Mouse (Mus musculus) myocyte (in vitro differentiated cells): ENCODE data around the gene Arrdc2. TPM values are rescaled to one million over a fixed set of nuclear protein-coding genes. Genes with fewer than 3 reads are reported as not detected.

Experiments
- H3K27me3 ChIP-seq: one replicate; pipeline ENCODE4 v1.6.1; 2011; ENCODE audit not compliant: control insufficient read depth, insufficient read depth, insufficient read length
- H3K36me3 ChIP-seq: one replicate; pipeline ENCODE4 v1.6.1; 2011; ENCODE audit not compliant: control insufficient read depth, insufficient read depth
- H3K4me2 ChIP-seq: one replicate; pipeline ENCODE4 v1.6.1; 2011; ENCODE audit warnings: low read depth, control low read depth
- H3K4me3 ChIP-seq: one replicate; pipeline ENCODE4 v1.5.1; 2011; ENCODE audit warnings: mild to moderate bottlenecking, control low read depth, moderate library complexity
- H3K79me2 ChIP-seq: one replicate; pipeline ENCODE4 v1.6.1; 2011; ENCODE audit not compliant: control insufficient read depth, insufficient read depth
- H3ac ChIP-seq: one replicate; pipeline ENCODE4 v1.6.1; 2011; ENCODE audit not compliant: control insufficient read depth, insufficient read length
- CEBPB ChIP-seq: IDR thresholded peaks from 2 replicates; pipeline ENCODE4 v1.6.1; 2011; ENCODE audit warnings: mild to moderate bottlenecking, moderate library complexity; ENCODE audit not compliant: poor library complexity, insufficient read depth, severe bottlenecking
- E2F4 ChIP-seq: IDR thresholded peaks from one replicate; pipeline ENCODE4 v1.6.1; 2011; ENCODE audit warnings: mild to moderate bottlenecking, control low read depth, moderate library complexity; ENCODE audit not compliant: insufficient read depth
- MAX ChIP-seq: IDR thresholded peaks from one replicate; pipeline ENCODE4 v1.6.1; 2011; ENCODE audit warnings: low read depth, mild to moderate bottlenecking, control low read depth
- MYOD1 ChIP-seq, 3 experiments: IDR thresholded peaks; one replicate each; pipeline ENCODE4 v1.6.1; 2011; ENCODE audit warnings: control low read depth in 2 of 3, low read depth in 2 of 3, mild to moderate bottlenecking in 2 of 3, moderate library complexity in 1 of 3; ENCODE audit not compliant: insufficient read length in 2 of 3, control insufficient read depth in 1 of 3
- MYOG ChIP-seq, 3 experiments: IDR thresholded peaks; one replicate each; pipeline ENCODE4 v1.6.1; 2011; ENCODE audit warnings: control low read depth in 2 of 3, low read depth in 2 of 3, mild to moderate bottlenecking in 2 of 3; ENCODE audit not compliant: insufficient read length in 2 of 3, control insufficient read depth in 1 of 3, insufficient read depth in 1 of 3
- POLR2A ChIP-seq: IDR thresholded peaks from one replicate; pipeline ENCODE4 v1.6.1; 2011; ENCODE audit warnings: low read depth, mild to moderate bottlenecking, control low read depth, moderate library complexity; ENCODE audit not compliant: insufficient read length
- POLR2AphosphoS2 ChIP-seq: IDR thresholded peaks from one replicate; pipeline ENCODE4 v1.6.1; 2011; ENCODE audit warnings: low read depth, control low read depth; ENCODE audit not compliant: insufficient read length
- REST ChIP-seq: IDR thresholded peaks from one replicate; pipeline ENCODE4 v1.6.1; 2011; ENCODE audit warnings: mild to moderate bottlenecking, control low read depth, moderate library complexity; ENCODE audit not compliant: insufficient read depth, insufficient read length
- SRF ChIP-seq: IDR thresholded peaks from one replicate; pipeline ENCODE4 v1.6.1; 2011; ENCODE audit warnings: low read depth; ENCODE audit not compliant: control insufficient read depth, insufficient read length
- TCF12 ChIP-seq: IDR thresholded peaks from one replicate; pipeline ENCODE4 v1.6.1; 2011; ENCODE audit warnings: mild to moderate bottlenecking, control low read depth; ENCODE audit not compliant: poor library complexity, insufficient read depth, severe bottlenecking
- TCF3 ChIP-seq: IDR thresholded peaks from one replicate; pipeline ENCODE4 v1.6.1; 2011; ENCODE audit warnings: low read depth, control low read depth; ENCODE audit not compliant: insufficient read length
- USF1 ChIP-seq: IDR thresholded peaks from one replicate; pipeline ENCODE4 v1.6.1; 2011; ENCODE audit warnings: low read depth, mild to moderate bottlenecking, control low read depth, moderate library complexity
- polyA plus RNA-seq: library from polyadenylated mRNA; unstranded; fragments of >200 nt; fragmentation: generic; extraction: Trizol; gene quantifications from one replicate; pipeline ENCODE4 v1.2.1, GENCODE M21; 2012; ENCODE audit warnings: missing spikeins

Gene Arrdc2
- polyA plus RNA-seq, 1 experiment, result 5.8 TPM

DNA sequence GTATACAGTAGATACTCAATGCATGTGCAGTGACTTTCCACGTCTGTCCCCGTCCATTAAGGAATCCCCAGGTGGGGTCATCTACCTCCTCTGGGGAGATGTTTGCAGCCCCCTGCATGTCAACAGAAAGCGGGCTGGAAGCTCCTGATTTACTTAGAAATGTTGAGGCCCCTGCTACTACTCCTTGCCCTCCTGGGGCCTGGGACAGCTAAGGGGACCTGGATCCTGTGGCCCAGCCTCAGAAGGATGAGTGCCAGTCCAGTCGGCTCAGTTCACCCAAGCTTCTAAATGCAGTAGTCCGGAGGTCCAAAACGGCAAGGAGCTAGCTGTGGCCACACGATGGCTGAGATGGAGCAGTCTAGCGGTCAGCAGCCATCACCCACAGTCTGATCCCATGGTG, 4.4 kb upstream of the Arrdc2 start:
- no peak for TF ChIP-seq SRF
- H3K79me2 ChIP-seq, result no peaks in the 10 kb centered on the region
- H3K4me2 ChIP-seq, result no peak overlapping the region
- H3K4me3 ChIP-seq, result no peak overlapping the region
- H3K27me3 ChIP-seq, result no peaks in the 10 kb centered on the region
- H3K36me3 ChIP-seq, result no peaks in the 10 kb centered on the region
- no peak overlapping the region for H3ac ChIP-seq

DNA sequence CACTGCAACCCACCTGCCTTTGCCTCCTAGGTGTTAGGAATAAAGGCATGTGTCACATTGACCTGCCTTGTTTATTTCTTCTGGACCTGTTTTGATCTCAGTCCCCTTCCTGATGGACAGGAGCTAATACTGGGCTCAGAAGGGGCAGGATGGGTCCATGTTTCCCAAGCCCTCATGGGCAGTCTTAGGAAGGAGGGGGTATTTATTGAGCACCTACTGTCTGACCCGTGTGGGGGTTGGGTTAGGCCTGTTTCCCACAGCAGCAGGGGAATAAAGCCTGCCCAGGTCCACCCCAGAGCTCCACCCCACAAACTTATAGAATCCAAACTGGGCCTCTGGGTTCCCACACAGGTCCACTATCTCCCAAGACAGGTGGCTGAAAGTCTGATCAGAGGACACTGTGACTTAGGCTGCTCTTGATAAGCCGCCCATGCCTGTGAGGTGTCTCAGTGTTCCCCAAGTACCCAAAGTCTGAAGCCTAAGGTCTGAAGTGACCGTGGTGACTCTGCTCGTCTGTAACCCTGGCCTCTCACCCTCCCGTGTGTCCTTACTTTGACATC, 3.8 kb upstream of the Arrdc2 start:
- no peaks in the 10 kb centered on the region for H3K36me3 ChIP-seq
- H3K79me2 ChIP-seq, result no peaks in the 10 kb centered on the region
- no peak overlapping the region for H3K4me3 ChIP-seq
- H3K27me3 ChIP-seq, result no peaks in the 10 kb centered on the region
- H3K4me2 ChIP-seq, result no peak overlapping the region
- H3ac ChIP-seq, result no peak overlapping the region
- TF ChIP-seq TCF12 (no peak), MAX (no peak), POLR2AphosphoS2 (no peak), SRF (no peak), REST (no peak), CEBPB (no peak), E2F4 (no peak), POLR2A (no peak), MYOD1 (IDR thresholded peaks at IDR 0.05; ENCODE audit: control insufficient read depth in 1 of 3, insufficient read length in 2 of 3, low read depth in 2 of 3) (no peak), TCF3 (no peak), MYOG (IDR thresholded peaks at IDR 0.05; ENCODE audit: control insufficient read depth in 1 of 3, insufficient read depth in 1 of 3, insufficient read length in 2 of 3, low read depth in 2 of 3) (no peak), USF1 (no peak)

DNA sequence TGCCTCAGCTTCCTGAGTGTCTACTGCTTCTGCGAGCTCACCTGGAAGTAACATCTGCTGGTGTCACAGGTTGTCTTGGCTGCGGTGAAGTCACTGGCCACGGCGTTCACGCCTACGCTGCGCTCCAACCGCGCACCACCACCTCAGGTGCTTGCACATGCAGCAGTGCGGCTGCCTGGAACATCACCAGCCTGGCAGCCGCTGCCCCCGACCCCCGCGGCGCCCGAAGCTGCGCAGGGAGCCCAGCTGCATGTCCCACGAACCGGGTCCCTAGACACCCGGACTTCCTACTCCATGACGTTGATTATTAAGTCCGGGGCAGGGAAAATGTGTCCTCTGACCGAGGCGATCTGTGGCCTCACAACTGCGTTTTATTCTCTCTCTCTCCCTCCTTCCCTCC, 3.0 kb upstream of the Arrdc2 start:
- no peaks in the 10 kb centered on the region for H3K27me3 ChIP-seq
- no peaks in the 10 kb centered on the region for H3K36me3 ChIP-seq
- no peak overlapping the region for H3ac ChIP-seq
- no peak overlapping the region for H3K4me3 ChIP-seq
- no peak overlapping the region for H3K4me2 ChIP-seq
- no peak for TF ChIP-seq USF1
- no peak for TF ChIP-seq MAX
- TF ChIP-seq POLR2AphosphoS2, result no peak
- no peak for TF ChIP-seq MYOD1 (IDR thresholded peaks at IDR 0.05; ENCODE audit: control insufficient read depth in 1 of 3, insufficient read length in 2 of 3, low read depth in 2 of 3)
- TF ChIP-seq POLR2A, result no peak
- no peak for TF ChIP-seq REST
- TF ChIP-seq TCF12, result no peak
- TF ChIP-seq E2F4, result no peak
- no peak for TF ChIP-seq SRF
- TF ChIP-seq TCF3, result no peak
- TF ChIP-seq CEBPB, result no peak
- TF ChIP-seq MYOG (IDR thresholded peaks at IDR 0.05; ENCODE audit: control insufficient read depth in 1 of 3, insufficient read depth in 1 of 3, insufficient read length in 2 of 3, low read depth in 2 of 3), result no peak
- H3K79me2 ChIP-seq, result no peaks in the 10 kb centered on the region

DNA sequence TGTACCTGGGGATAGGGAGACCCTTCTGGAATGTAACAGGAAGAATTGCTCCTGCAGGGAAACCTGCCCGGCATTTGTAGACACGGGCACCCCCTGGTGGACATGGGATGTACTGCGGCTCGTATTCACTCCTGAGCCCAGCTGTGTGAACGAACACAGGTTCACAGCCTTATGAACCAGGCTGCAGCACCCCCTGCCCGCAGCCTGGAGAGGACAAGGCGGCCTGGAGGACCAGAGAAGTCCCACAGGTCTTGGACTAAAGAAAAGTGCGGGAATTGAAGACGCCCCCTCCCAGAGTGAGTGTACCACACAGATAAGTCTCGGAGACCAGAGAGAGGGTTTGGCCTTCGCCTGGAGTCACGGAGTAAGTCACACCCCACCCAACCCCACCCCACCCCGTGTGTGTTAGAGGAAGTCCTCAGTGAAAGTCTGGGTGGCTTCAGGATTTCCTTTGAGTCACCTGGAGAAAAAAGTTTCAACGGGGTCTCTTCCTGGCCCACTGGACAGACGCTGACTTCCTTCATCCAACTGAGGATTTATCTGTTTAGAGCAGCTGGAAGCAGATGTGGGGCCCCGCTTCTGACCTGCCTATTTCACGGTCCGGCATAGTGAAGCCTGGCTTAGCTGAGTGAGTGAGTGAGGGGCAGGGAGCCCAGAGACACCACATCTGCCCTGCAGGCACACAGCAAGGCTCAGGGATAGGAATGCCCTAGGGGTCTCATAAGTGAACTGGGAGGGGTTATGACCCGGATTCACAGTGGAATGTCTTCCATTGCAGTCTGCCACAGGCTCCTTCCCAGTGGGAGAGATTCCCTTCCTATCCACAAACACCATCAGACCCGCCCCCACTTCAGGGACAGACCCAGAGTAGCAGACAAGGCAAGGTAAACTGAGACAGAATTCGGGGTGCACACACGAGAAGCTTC, 1.9 kb upstream of the Arrdc2 start:
- TF ChIP-seq TCF12 (no peak), MYOG (IDR thresholded peaks at IDR 0.05; ENCODE audit: control insufficient read depth in 1 of 3, insufficient read depth in 1 of 3, insufficient read length in 2 of 3, low read depth in 2 of 3) (no peak), TCF3 (no peak)
- Histone ChIP-seq H3K4me2 (no peak overlapping the region), H3K4me3 (no peak overlapping the region), H3ac (no peak overlapping the region), H3K27me3 (no peaks in the 10 kb centered on the region), H3K36me3 (no peaks in the 10 kb centered on the region), H3K79me2 (no peaks in the 10 kb centered on the region)

DNA sequence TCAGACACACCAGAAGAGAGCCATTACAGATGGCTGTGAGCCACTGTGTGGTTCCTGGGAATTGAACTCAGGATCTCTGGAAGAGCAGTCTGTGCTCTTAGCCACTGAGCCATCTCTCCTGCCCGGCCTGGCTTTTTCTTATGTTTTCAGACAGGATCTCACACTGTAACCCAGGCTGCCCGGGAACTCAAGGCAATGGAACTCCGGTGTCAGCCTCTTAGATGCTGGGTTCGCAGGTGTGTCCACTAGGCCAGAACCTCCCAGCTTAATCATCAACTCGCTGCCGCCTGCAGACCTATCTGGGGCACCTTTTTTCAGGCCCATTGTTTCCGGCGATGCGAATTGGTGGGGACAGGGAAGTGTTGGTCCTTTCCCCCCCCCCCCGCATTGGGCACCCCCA, 1.1 kb upstream of the Arrdc2 start:
- TF ChIP-seq E2F4 (no peak), CEBPB (no peak), MAX (no peak), POLR2A (no peak), REST (no peak), USF1 (no peak), TCF12 (no peak), SRF (no peak), TCF3 (no peak), POLR2AphosphoS2 (no peak), MYOG (IDR thresholded peaks at IDR 0.05; ENCODE audit: control insufficient read depth in 1 of 3, insufficient read depth in 1 of 3, insufficient read length in 2 of 3, low read depth in 2 of 3) (no peak), MYOD1 (IDR thresholded peaks at IDR 0.05; ENCODE audit: control insufficient read depth in 1 of 3, insufficient read length in 2 of 3, low read depth in 2 of 3) (no peak)
- no peak overlapping the region for H3K4me2 ChIP-seq

More for the DNA sequence above, 1.1 kb upstream of the Arrdc2 start:
- H3K36me3 ChIP-seq, result no peaks in the 10 kb centered on the region
- H3ac ChIP-seq, result no peak overlapping the region
- no peaks in the 10 kb centered on the region for H3K27me3 ChIP-seq
- no peak overlapping the region for H3K4me3 ChIP-seq
- no peaks in the 10 kb centered on the region for H3K79me2 ChIP-seq
